Mouse (Mus musculus): ENCODE results near the gene Gm3854. TPM values are rescaled to one million over a fixed set of nuclear protein-coding genes. Genes with fewer than 3 reads are reported as not detected.
"Not testable (repeated sequence)": the region's sequence is repeated elsewhere in the genome, so short reads cannot be mapped to it uniquely, and the experiment has no call there.

Gene Gm3854
- total RNA-seq (2015), result 0.20 TPM in 2 replicates
- total RNA-seq (2017), result 0.57 and 0.79 TPM in 2 replicates

DNA sequence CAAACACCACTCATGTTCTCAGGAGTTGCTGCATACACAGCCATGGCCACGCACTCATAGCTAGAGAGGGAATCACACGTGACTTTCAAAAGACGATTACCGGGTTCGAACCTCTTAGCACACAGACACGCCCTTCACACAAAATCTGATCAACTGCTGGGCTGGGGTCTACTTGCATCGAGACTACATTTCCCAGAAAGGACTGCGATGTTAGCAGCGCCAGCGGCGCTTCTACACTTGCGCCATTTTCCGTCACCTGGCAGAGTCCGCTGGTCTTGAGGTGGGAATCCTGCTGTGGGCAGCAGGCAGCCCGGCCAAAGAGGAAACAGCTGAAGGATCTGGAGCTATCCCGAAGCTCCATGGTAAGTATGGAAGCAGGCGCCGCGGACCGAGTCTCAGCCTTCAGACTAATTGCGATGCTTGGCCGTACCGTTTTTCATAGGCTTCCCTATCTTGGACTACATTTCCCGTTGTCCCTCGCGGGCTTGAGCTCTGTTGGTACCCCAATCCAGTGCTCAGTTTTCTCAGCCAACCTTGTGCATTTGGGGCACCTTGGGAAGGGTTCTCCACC lies at the start of gene Gm3854:
Gene Gm3854, plus strand, starts transcription at position 259 of the 571 bp plus-strand sequence.
- ATAC-seq (replicated peaks; ENCODE audit: poor library complexity), result peak; percentile 93

DNA sequence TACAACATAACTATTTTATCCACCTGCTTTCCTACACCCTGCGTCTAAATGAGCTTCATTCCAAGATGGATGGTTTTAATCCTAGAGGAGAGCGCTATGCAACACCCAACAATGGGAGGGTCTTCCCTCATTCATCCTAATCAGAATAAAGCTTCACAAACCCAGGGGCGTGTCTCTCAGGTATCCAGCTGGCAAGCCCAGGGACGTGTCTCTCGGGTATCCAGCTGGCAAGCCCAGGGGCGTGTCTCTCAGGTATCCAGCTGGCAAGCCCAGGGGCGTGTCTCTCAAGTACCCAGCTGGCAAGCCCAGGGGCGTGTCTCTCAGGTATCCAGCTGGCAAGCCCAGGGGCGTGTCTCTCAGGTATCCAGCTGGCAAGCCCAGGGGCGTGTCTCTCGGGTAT lies 42.8 kb upstream of the Gm3854 start:
- not testable (repeated sequence) for ATAC-seq (replicated peaks; ENCODE audit: poor library complexity)

DNA sequence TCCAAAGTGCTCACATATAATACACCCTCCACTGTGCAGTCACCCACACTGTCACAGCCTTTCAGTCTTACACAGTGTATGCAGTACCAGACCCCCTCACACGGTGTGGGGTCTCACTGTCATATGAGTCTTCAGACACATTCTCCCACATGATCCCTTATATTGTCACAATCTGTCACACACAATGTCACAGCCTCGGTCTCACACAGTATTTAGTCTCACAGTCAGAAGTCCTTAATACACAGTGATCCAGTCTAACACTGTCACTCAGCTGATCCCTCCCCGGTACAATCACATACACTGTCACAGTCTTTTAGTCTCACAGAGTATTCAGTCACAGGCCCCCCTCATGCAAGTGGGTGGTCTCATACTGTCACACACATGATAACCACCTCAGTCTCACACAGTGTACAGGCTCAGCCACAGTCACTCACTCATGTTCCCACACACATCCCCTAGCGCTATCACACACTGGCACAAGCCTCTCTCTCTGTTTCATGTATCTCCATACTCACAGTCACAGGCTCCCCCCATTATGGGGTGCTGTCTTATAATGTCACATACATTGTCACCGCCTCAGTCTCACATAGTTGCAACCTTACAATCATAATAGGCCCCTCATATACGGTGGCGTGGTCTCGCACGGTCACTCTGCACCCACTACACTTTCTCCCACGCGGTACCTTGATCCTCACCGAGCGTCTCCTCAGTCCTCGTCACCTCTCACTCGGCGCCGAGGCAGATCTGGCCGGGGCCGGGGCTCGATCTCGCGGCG lies 12.9 kb upstream of the Gm3854 start:
- peak; percentile 49 for ATAC-seq (replicated peaks; ENCODE audit: poor library complexity)

DNA sequence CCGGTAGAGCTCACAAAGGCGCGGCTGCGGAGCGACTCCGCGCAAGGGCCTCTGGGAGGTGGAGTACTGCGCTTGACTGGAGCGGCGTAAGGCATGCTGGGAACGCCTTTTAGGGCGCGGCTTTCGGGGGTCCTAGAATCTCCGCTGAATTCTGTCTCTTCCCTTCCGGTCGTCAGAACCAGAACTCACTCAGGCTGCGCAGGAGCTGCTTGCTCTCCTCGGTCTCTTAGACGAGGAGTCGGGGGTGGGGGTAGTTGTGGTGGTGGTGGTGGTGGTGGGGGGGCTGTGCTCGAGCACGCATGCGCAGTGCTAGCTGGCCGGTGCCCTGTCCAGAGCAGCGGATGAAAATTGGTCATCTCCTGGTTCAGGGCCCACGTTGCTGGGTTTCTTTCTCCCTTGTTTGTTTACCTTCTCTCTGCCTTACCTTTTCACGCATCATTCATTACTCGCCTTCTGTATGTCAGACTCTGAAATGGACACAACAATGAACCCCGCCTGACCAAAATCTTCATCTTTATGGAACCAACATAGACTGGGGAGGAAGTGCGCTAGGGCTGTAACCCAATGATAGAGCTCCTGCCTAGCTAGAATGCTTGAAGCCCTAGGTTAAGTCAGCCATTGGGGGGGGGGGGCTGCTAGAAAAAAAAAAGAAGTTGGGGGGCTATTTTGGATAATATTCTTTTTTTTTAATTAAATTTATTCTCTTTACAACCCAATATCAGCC lies 12.2 kb upstream of the Gm3854 start, which contains the start of gene Zfp583:
Gene Zfp583, minus strand, starts transcription at position 53 of the 724 bp plus-strand sequence.
- ATAC-seq (replicated peaks; ENCODE audit: poor library complexity), result peak; percentile 95

DNA sequence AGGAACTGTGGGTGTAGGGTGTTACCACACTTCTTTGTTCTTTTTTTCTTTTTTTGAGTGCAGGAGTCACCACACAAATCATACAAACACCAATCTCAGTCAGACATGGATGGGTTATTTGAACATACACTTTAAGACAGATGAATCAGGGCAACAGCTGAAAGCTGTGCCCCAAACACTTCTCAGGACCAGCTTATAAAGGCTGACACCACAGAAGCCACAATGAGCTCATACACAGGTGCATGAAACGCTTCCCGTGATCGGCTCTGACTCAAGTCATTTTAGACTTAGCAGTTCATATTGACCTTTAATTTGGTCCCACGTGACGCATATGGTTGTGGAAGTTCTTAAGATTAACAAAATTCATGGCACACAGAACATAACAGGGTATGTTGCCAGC lies 3.7 kb upstream of the Gm3854 start:
- no peak for ATAC-seq (replicated peaks; ENCODE audit: poor library complexity)

DNA sequence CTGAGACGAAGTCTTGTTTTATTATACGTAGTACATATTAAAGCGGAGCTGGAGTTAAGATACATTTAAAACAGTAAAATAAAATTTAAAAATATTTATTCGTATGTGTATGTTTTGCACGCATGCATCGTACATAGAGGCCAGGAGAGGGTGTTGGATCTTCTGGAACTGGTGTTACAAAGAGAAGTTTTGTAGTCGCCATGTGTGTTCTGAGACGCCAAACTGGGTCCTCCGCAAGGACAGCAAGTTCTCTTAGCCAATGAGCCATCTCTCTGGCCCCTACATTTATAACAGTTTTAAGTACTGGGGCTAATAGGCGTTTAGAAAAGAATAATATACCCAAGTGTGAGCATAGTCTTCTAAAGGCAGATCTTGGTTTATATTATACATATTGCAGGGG lies 565 bp downstream of the Gm3854 start:
- ATAC-seq (replicated peaks; ENCODE audit: poor library complexity), result no peak

DNA sequence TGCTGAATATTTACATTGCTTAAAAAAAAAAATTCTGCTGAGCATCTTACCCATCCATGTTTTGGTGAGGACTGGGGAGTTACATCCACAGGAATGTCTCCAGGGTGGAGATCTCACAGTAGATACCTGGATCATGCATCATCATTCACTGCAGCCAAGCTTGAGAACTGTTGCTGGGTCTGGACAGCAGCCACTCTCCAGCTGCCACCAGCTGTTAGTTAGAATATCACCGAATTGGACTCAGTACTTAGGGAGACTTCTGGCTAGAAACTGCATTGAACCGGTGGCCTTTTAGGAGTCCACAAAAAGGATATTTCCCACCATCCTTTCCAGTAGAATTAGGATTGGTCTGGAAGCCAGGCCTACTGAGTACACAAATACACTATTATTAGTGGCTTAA lies 14.6 kb downstream of the Gm3854 start:
- no peak for ATAC-seq (replicated peaks; ENCODE audit: poor library complexity)

DNA sequence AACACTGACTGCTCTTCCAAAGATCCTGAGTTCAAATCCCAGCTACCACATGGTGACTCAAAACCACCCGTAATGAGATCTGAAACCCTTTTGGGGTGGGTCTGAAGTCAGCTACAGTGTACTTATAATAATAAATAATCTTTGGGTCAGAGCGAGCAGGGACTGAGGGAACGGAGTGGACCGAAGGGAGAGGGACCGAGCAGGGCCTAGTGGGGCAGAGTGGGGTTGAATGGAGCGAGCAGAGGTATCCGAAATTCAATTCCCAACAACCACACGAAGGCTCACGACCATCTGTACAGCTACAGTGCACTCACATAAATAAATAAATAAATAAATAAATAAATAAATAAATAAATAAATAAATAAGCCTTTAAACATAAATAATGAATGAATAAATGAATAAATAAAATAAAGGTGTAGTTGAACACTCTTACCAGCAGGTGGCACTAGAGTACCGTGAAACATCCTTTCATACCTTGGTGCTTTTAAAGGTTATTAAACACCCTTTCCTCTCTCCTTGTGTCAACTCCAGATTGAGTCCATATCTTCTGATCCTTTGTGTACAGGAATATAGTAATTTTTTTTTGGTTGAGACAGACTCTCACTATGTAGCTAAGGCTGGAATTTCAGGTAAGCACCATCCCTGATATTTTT lies 15.5 kb downstream of the Gm3854 start:
- ATAC-seq (replicated peaks; ENCODE audit: poor library complexity), result peak; percentile 21

DNA sequence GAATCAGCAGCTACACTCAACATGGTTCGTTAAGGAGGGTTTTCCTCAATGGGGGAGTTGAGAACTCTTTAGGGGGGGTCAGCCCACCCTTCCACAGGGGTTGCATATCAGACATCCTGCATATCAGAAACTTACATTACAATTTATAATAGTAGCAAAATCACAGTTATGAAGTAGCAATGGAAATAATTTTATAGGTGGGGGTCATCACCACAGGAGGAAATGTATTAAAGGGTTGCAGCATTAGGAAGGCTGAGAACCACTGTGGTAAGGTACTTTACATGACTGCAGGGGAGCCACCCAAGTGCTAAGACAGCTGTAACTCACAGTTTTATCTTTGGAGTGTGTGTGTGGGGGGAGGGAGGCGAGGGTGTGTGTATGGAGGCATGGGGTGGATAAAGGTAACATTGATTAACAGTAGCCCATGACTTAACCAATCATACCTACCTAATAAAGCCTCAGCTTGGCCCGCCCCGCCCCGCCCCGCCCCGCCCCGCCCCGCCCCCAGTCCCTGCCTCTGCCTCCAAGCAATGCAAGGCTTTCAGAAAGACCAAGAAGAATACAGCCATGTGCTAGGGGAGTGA lies 17.0 kb downstream of the Gm3854 start:
- ATAC-seq (replicated peaks; ENCODE audit: poor library complexity), result no peak

DNA sequence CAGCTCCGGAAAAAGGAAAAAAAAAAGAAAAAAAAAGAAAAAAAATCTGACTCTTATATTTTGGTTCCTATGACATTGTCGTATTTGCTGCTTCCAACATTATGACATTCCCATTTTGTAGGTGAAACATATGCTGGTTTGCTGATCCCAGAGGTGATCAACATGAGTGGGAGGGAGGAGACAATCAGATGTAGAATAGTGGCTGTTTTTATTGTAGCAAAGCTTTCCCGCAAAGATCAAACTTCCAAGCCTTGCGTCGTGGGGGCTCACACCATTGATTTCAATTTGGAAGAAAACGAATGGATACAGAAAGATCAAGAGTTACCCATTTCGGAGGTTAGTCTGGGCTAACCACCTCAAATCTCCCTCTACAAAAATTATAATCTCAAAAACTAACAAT lies 18.2 kb downstream of the Gm3854 start:
- no peak for ATAC-seq (replicated peaks; ENCODE audit: poor library complexity)

DNA sequence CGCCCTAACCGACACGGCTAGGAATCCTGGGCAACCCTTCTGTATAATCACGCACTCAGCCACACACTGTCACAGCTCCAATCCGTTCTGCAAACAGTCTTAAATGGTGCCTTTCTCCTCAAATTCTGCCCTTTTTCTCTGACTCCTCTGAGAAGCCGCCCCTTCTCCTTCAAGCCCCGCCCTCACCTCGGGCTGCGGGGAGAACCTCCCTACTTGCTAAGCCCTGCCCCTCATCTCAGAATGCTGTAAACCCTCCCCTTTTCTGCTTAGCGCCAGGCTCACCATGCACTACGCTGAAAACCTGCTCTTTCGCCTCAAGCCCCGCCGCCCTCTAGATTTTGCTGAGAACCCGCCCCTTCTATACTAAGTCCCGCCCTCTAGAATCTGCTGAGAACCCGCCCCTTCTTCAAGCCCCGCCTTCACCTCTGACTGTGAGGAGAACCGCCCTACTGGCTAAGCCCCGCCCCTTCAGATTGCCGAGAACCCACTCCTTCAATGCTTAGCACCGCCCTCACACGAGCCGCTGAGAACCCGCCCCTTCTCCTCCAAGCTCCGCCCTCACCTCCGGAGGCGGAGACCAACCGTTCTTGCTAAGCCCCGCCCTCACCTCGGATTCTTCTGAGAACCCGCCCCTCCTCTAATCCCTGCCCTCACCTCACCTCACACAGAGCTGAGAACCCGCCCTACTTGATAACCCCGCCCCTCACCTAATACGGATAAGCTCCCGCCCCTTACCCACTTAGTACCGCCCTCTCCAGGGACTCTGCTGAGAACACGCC lies 18.9 kb downstream of the Gm3854 start:
- peak; percentile 67 for ATAC-seq (replicated peaks; ENCODE audit: poor library complexity)

DNA sequence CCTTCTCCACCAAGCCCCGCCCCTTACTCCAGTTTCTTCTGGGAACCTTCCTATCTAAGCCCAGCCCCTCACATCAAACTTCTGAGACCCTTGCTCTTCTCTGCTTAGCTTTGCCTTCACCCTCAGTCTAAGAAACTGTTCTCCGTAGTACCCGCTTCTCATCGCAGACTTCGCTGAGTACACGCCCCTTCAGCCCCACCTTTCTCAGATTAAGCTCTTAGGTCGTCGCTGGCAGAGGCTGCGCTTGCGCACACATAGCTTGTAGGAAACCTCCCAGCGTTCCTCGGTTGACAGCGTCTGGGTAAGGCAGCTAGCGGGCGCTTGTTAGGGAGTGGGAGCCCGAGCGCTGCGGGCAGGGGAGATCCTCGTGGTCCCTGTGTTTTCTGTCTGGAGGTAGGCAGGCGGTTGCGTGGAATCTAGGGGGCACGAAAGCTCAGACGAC lies 19.5 kb downstream of the Gm3854 start, which contains the start of gene Zfp78:
Gene Zfp78, plus strand, starts transcription at position 234 of the 442 bp plus-strand sequence.
- ATAC-seq (replicated peaks; ENCODE audit: poor library complexity), result peak; percentile 57

DNA sequence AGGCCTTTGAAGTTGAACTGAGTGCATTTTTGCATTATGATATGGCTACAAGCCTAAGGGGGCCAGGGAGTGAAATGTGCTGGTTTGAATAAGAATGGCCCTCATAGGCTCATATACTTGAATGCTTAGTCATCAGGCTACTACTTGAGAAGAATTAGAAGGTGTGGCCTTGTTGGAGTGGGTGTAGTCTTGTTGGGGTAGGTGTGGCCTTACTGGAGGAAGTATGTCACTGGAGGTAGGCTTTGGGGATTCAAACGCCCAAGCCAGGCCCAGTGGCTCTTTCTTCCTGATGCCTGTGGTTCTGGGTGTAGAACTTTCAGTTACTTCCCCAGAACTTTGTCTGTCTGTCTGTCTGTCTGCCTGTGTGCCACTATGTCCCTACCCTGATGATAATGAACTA lies 21.2 kb downstream of the Gm3854 start:
- no peak for ATAC-seq (replicated peaks; ENCODE audit: poor library complexity)

DNA sequence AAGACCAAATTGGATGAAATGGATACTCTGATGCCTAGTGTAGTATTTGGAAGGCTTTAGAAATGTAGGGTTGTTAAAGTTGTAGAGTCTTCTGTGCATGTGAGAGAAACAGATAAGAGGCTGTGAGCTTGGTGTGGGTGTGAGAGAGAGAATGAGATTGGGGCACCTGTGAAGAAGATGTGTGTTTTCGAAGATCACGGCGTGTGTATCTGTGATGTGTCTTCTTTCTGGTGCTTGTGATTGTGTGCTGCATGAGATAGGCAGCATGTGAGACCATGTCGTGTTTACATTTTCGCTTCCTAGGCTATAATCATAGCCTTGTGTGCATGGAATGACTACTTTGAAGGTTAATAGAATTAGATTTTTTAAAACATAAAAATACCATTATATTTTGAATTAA lies 23.6 kb downstream of the Gm3854 start:
- no peak; the same call in 1 of the 2 replicates for ATAC-seq (replicated peaks; ENCODE audit: poor library complexity)

DNA sequence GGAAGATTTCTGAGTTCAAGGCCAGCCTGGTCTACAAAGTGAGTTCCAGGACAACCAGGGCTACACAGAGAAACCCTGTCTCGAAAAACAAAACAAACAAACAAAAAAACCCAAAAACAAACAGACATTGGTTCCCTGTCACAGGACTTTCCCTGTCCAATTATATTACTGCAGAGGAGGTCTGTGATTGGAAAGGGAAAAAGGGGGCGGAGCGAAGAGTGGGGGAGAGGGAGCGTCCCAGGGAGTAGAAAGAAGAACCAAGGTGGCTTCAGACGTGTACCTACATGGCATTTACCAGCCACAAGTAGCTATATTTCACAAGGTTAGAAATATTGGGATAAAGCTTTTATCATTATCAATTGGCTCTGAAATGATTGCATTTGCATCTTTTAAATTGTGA lies 24.6 kb downstream of the Gm3854 start:
- ATAC-seq (replicated peaks; ENCODE audit: poor library complexity), result not testable (repeated sequence)

DNA sequence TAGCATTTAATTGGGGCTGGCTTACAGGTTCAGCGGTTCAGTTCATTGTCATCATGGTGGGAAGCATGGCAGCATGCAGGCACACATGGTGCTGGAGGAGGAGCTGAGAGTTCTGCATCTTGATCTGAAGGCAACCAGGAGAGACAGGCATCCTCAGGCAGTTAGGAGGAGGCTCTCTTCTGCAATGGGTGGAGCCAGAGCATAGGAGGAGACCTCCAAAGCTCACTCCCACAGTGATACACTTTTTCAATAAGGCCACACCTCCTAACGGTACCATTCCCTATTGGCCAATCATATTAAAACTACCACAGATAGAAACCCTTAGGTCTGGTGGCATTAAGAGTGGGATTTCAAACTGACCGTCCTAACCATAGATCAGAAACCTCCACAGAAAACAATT lies 25.9 kb downstream of the Gm3854 start:
- ATAC-seq (replicated peaks; ENCODE audit: poor library complexity), result no peak

DNA sequence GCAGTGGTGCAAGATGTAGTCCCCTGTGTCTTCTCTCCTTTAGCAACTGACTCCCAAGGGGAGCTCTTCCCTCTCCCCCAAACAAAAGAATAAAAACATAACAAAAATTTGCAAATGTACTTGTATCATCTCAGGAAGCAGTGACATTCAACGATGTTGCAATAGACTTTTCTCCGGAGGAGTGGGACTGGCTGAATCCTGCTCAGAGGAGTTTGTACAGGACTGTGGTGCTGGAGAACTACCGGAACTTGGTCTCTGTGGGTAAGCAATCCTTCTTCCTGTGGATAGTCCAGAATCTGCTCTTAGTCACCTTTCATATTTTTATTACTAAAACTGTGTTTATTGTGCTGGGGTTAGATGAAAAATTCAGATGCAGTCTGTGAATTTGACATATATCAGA lies 29.4 kb downstream of the Gm3854 start:
- ATAC-seq (replicated peaks; ENCODE audit: poor library complexity), result peak; percentile 58

DNA sequence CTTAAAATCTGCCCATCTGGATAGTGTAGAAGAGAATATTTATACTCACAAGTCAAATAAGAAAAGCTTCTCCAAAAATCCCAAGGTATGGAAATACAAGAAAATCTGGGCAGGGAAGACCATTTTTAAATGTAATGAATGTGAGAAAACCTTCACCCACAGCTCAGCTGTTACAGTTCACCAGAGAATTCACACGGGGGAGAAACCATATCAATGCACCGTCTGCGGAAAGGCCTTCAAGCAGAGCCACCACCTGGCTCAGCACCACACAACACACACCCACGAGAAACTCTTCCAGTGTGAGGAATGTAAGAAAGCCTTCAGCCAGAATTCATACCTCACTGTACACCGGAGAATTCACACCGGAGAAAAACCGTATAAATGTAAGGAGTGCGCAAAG lies 34.9 kb downstream of the Gm3854 start:
- no peak for ATAC-seq (replicated peaks; ENCODE audit: poor library complexity)

DNA sequence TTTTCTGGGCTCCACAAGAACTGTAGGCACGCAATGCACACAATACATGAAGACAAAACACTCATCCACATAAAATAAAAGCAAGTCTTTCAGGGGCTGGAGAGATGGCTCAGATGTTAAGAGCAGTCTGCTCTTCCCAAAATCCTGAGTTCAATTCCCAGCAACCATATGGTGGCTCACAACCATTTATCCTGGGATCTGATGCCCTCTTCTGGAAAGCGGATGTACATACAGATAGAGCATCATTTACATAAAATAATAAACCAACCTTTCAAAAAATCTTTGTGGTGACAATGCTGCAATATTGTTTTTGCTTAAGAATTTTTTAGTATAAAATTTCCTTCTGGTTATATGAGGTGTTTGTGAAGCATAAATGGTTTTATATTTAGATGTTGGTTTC lies 37.9 kb downstream of the Gm3854 start:
- no peak for ATAC-seq (replicated peaks; ENCODE audit: poor library complexity)

DNA sequence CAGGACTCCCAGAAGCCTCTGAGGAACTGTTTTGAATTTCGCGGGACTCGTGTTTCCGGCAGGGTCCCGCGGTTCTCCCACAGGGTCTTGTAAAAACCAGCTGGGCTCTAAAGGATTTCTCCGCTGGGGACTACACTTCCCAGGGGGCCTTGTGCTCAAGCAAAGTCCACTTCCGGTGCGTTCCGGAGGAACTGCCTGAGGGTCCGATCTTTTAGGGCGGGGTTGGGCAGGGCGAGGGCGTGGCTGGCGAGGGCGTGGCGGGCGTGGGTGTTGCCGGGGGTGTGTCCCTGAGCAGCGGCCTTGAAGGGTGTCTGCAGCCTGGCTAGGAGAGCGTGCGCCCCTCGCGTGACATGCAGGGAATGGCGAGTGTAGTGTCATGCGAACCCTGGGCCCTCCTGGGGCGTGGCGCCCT lies 39.5 kb downstream of the Gm3854 start, which contains the start of gene Zfp28:
Gene Zfp28, plus strand, starts transcription at position 252 of the 412 bp plus-strand sequence.
- ATAC-seq (replicated peaks; ENCODE audit: poor library complexity), result peak; percentile 97

All from megakaryocyte progenitor cell, adult 5-6 weeks (primary cell).